Mouse (Mus musculus): Measurements from ENCODE around the gene Mast2. TPM values are rescaled to one million over a fixed set of nuclear protein-coding genes. Genes with fewer than 3 reads are reported as not detected.

Mast2 gene
- polyA plus RNA-seq, 1 experiment from 2014 or later: 36.5 TPM

DNA sequence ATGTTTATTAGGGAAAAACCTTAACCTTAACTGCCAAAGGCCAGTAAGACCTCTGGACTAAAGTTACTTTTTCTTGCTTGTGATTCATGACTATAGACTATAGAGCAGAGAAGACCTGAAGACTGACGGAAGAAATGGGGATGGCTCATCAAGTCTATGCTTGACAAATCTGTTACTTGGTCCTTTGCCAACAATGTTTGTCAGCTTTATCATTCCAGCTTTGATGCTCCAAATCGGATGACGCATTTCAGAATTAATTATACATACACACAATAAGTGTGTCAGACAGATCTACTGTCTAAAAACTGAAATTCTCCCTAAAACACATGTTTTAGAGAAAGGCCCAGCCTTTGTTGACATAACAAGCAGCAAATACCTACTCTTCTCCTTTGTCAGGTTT lies 134.7 kb downstream of the Mast2 start:
- H3K9me3 ChIP-seq (ENCODE audit: control insufficient read depth, low read length): no peaks in the 10 kb centered on the region
- H3K9ac ChIP-seq (ENCODE audit: low read length): no peak overlapping the region
- ATAC-seq (ENCODE audit: insufficient read depth, low FRiP score, low TSS enrichment) (no peak), DNase-seq (ENCODE audit: low spot score) (no peak)
- H3K4me1 ChIP-seq (ENCODE audit: control insufficient read depth, insufficient read depth, low read length): no peaks in the 10 kb centered on the region
- no peak overlapping the region for H3K4me3 ChIP-seq (ENCODE audit: low read depth, low read length)
- no peak overlapping the region for H3K4me2 ChIP-seq (ENCODE audit: low read depth)
- H3K27me3 ChIP-seq (ENCODE audit: control insufficient read depth, insufficient read depth, low read length): no peaks in the 10 kb centered on the region
- WGBS: over 99% methylated on average over 3 of the region's 3 CpGs
- H3K36me3 ChIP-seq (ENCODE audit: control insufficient read depth, insufficient read depth, low read length): peaks cover 3% of the 10 kb centered on the region
- H3K27ac ChIP-seq (ENCODE audit: low read depth, low read length): no peak overlapping the region

DNA sequence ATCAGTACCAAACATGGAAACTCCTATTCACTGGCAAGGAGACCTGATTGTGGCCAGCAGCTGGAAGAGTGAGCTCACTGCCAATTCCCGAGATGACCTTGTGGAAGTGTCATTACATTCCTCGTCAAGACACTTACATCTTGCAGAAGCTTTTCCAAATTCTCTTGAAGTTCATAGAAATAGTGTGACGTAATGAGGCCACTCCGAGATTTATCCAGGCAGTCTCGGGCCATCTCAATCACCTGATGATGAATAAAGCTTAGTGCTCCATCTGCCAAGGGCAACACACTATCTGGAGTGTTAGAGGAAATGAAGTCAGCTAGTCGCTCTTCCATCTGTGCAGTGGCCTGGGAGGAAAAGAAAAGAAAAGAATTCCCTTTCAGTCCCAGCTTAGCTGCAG lies 141.9 kb downstream of the Mast2 start:
- Histone ChIP-seq H3K4me3 (ENCODE audit: low read depth, low read length) (no peak overlapping the region), H3K4me1 (ENCODE audit: control insufficient read depth, insufficient read depth, low read length) (no peaks in the 10 kb centered on the region), H3K27me3 (ENCODE audit: control insufficient read depth, insufficient read depth, low read length) (no peaks in the 10 kb centered on the region), H3K36me3 (ENCODE audit: control insufficient read depth, insufficient read depth, low read length) (no peaks in the 10 kb centered on the region; the same call in none of the 2 replicates), H3K27ac (ENCODE audit: low read depth, low read length) (no peak overlapping the region), H3K9ac (ENCODE audit: low read length) (no peak overlapping the region), H3K4me2 (ENCODE audit: low read depth) (no peak overlapping the region), H3K9me3 (ENCODE audit: control insufficient read depth, low read length) (no peaks in the 10 kb centered on the region)
- whole genome bisulfite sequencing: 95% methylated on average over 6 of the region's 6 CpGs
- no peak for ATAC-seq (ENCODE audit: insufficient read depth, low FRiP score, low TSS enrichment)
- DNase-seq (ENCODE audit: low spot score): no peak

DNA sequence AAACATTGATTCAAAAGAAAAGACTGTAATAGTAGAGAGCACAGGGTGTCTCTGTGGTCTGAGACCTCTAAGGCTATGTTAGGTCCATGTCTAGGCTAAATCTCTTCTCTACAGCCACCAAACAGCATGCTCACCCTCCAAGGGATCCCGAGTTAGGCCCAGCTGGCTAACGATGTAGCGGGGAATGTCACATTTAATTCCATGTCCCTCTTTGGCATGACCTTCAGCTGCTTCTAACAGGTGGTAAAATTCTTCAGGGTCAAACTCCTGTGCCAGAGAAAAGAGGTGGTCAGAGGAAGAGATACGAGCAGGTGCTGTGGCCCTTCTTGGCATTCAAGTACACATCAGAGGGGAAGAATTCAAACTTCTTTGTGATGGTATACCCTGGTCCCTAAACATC lies 146.4 kb downstream of the Mast2 start:
- Histone ChIP-seq H3K4me2 (ENCODE audit: low read depth) (no peak overlapping the region), H3K27ac (ENCODE audit: low read depth, low read length) (no peak overlapping the region), H3K4me3 (ENCODE audit: low read depth, low read length) (no peak overlapping the region), H3K9ac (ENCODE audit: low read length) (no peak overlapping the region), H3K9me3 (ENCODE audit: control insufficient read depth, low read length) (no peaks in the 10 kb centered on the region), H3K36me3 (ENCODE audit: control insufficient read depth, insufficient read depth, low read length) (peaks cover 2% of the 10 kb centered on the region), H3K27me3 (ENCODE audit: control insufficient read depth, insufficient read depth, low read length) (no peaks in the 10 kb centered on the region), H3K4me1 (ENCODE audit: control insufficient read depth, insufficient read depth, low read length) (no peaks in the 10 kb centered on the region)
- ATAC-seq (ENCODE audit: insufficient read depth, low FRiP score, low TSS enrichment) (no peak), DNase-seq (ENCODE audit: low spot score) (no peak)
- 93% methylated on average over 4 of the region's 4 CpGs for WGBS

DNA sequence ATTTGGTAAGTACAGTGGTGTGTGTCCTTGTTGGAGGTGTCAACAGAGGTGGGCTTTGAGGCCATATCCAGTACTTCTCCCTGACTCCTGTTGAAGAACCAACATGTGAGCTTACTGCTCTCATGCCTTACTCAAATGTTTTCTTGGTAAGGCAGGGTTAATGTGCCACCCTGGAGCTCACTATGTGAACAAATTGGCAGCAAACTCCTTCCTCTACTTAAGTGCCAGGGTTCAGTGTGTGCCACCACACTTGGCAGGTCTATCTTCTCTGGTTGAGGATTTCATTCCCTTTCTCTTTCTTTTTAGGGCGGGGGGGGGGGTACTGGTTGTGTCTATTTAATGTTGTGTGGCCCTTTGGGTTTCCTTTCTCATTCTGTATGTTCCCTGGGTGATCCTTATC lies 159.4 kb downstream of the Mast2 start:
- Histone ChIP-seq H3K4me1 (ENCODE audit: control insufficient read depth, insufficient read depth, low read length) (no peaks in the 10 kb centered on the region), H3K4me2 (ENCODE audit: low read depth) (no peak overlapping the region), H3K27ac (ENCODE audit: low read depth, low read length) (no peak overlapping the region), H3K9ac (ENCODE audit: low read length) (no peak overlapping the region), H3K9me3 (ENCODE audit: control insufficient read depth, low read length) (no peaks in the 10 kb centered on the region), H3K36me3 (ENCODE audit: control insufficient read depth, insufficient read depth, low read length) (peaks cover 14% of the 10 kb centered on the region), H3K27me3 (ENCODE audit: control insufficient read depth, insufficient read depth, low read length) (no peaks in the 10 kb centered on the region), H3K4me3 (ENCODE audit: low read depth, low read length) (no peak overlapping the region)
- 14% methylated on average over 1 of the region's 1 CpGs for WGBS
- no peak for DNase-seq (ENCODE audit: low spot score)
- no peak for ATAC-seq (ENCODE audit: insufficient read depth, low FRiP score, low TSS enrichment)

DNA sequence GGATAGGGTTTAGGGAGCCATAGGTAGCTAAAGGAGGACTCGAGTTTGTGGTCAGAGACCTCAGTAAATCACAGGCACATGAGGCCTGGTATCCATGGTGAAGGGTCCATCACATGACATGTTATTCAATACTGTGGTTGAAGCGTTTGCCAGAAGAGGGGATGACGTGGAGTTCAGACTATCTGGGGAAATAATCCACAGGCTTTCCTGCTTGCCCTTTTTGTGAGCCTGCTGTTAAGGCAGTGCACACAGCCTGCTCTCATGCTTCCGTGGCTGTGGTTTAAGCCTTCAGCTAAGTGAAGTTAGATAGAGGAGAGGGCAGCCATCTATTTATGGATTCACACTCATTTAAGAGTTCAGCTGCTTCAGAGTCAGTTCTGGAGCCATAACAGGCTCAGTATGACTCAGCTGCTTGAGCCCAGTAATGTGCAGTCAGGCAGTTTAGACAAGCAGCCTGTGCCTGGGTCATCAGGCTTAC lies 163.1 kb downstream of the Mast2 start:
- H3K4me3 ChIP-seq (ENCODE audit: low read depth, low read length): no peak overlapping the region
- no peaks in the 10 kb centered on the region for H3K9me3 ChIP-seq (ENCODE audit: control insufficient read depth, low read length)
- ATAC-seq (ENCODE audit: insufficient read depth, low FRiP score, low TSS enrichment) (no peak), DNase-seq (ENCODE audit: low spot score) (no peak)
- no peaks in the 10 kb centered on the region for H3K4me1 ChIP-seq (ENCODE audit: control insufficient read depth, insufficient read depth, low read length)
- H3K9ac ChIP-seq (ENCODE audit: low read length): no peak overlapping the region
- H3K27ac ChIP-seq (ENCODE audit: low read depth, low read length): no peak overlapping the region
- WGBS: 78% methylated on average over 4 of the region's 4 CpGs
- H3K27me3 ChIP-seq (ENCODE audit: control insufficient read depth, insufficient read depth, low read length): no peaks in the 10 kb centered on the region
- peaks cover 7% of the 10 kb centered on the region; the same call in 1 of the 2 replicates for H3K36me3 ChIP-seq (ENCODE audit: control insufficient read depth, insufficient read depth, low read length)
- H3K4me2 ChIP-seq (ENCODE audit: low read depth): no peak overlapping the region

DNA sequence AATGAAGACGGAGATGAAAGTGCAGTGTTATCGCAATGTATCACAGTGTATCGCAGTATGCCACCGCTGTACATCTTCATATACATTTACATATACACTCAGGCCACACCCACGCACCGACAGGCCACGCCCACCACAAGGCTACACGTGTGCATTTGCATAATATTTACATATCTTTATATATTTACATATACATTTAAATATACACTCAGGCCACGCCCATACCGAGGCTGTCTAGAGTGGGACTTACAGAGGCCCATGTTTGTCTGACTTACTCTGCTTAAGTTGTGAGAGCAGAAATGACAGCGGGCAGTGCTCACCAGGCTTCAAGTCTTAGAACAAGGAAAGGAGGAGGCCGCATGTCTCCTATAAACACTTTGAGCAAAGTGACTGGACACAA lies 170.7 kb downstream of the Mast2 start:
- ATAC-seq (ENCODE audit: insufficient read depth, low FRiP score, low TSS enrichment) (no peak), DNase-seq (ENCODE audit: low spot score) (no peak)
- Histone ChIP-seq H3K9me3 (ENCODE audit: control insufficient read depth, low read length) (no peaks in the 10 kb centered on the region), H3K27me3 (ENCODE audit: control insufficient read depth, insufficient read depth, low read length) (no peaks in the 10 kb centered on the region), H3K4me2 (ENCODE audit: low read depth) (no peak overlapping the region), H3K4me1 (ENCODE audit: control insufficient read depth, insufficient read depth, low read length) (no peaks in the 10 kb centered on the region), H3K36me3 (ENCODE audit: control insufficient read depth, insufficient read depth, low read length) (peaks cover 13% of the 10 kb centered on the region; the same call in 1 of the 2 replicates), H3K9ac (ENCODE audit: low read length) (no peak overlapping the region), H3K4me3 (ENCODE audit: low read depth, low read length) (no peak overlapping the region), H3K27ac (ENCODE audit: low read depth, low read length) (no peak overlapping the region)
- 87% methylated on average over 12 of the region's 12 CpGs for WGBS

DNA sequence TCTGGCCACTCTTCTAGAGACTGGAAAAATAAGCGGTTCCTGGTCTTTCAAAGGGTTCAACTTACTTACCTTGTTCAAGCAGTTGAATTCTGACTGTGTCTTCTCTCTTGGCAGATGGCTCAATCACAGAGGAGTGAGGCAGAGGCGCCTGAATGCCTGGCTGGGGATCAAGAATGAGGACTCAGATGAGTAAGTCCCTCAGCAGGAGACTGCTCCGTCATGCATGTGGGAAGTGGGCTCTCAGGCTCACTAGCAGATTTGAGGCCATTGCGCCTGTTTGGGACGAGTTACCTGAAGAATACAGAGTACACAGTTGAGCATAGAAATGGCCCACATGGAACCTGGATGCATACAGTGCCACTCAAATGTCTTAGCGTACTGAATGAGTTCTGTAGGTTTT lies 172.4 kb downstream of the Mast2 start:
- 88% methylated on average over 6 of the region's 6 CpGs for WGBS
- H3K27ac ChIP-seq (ENCODE audit: low read depth, low read length): no peak overlapping the region
- peaks cover 18% of the 10 kb centered on the region for H3K36me3 ChIP-seq (ENCODE audit: control insufficient read depth, insufficient read depth, low read length)
- H3K4me3 ChIP-seq (ENCODE audit: low read depth, low read length): no peak overlapping the region
- no peak for DNase-seq (ENCODE audit: low spot score)
- ATAC-seq (ENCODE audit: insufficient read depth, low FRiP score, low TSS enrichment): no peak
- H3K9ac ChIP-seq (ENCODE audit: low read length): no peak overlapping the region
- no peak overlapping the region for H3K4me2 ChIP-seq (ENCODE audit: low read depth)
- no peaks in the 10 kb centered on the region for H3K4me1 ChIP-seq (ENCODE audit: control insufficient read depth, insufficient read depth, low read length)
- no peaks in the 10 kb centered on the region for H3K9me3 ChIP-seq (ENCODE audit: control insufficient read depth, low read length)
- no peaks in the 10 kb centered on the region for H3K27me3 ChIP-seq (ENCODE audit: control insufficient read depth, insufficient read depth, low read length)

DNA sequence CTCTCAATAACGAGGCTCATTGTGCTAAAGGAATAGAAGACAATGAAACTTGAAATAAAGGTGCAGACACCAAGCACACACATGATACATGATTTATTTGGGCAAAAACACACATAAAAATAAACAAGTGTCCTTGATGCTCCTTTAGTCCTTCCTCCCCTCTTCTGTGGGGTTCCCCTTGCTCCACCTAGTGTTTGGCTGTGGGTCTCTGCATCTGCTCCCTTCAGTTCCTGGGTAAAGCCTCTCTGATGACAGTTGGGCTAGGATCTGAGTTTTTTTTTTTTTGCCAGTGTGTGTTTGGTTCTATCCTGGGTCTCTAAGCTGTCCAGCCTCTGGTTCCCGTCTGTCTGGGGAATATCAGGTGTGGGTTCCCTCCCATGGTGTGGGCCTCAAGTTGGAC lies 181.8 kb downstream of the Mast2 start:
- no peak for ATAC-seq (ENCODE audit: insufficient read depth, low FRiP score, low TSS enrichment)
- no peak overlapping the region for H3K9ac ChIP-seq (ENCODE audit: low read length)
- no peak overlapping the region for H3K4me3 ChIP-seq (ENCODE audit: low read depth, low read length)
- DNase-seq (ENCODE audit: low spot score): no peak
- H3K9me3 ChIP-seq (ENCODE audit: control insufficient read depth, low read length): no peaks in the 10 kb centered on the region
- no peak overlapping the region for H3K4me2 ChIP-seq (ENCODE audit: low read depth)
- H3K27ac ChIP-seq (ENCODE audit: low read depth, low read length): no peak overlapping the region
- peaks cover 4% of the 10 kb centered on the region; the same call in 1 of the 2 replicates for H3K36me3 ChIP-seq (ENCODE audit: control insufficient read depth, insufficient read depth, low read length)
- H3K27me3 ChIP-seq (ENCODE audit: control insufficient read depth, insufficient read depth, low read length): no peaks in the 10 kb centered on the region
- H3K4me1 ChIP-seq (ENCODE audit: control insufficient read depth, insufficient read depth, low read length): no peaks in the 10 kb centered on the region
- 87% methylated on average over 2 of the region's 2 CpGs for WGBS

DNA sequence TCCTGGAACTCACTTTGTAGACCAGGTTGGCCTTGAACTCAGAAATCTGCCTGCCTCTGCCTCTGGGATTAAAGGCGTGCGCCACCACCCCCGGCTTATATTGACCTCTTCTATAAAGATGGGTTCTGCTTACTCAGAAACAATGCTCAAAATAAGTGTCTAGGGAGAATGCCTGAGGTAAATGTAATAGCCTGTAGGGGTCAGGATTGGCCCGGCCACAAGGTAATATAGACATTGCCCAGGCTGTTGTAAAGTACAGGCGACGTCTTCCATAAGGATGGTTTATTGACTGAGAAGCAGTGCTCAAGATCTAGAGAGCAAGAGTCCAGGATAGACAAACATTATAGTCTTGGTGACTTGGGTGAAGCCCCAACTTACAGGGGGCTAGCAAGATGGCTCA lies 195.8 kb downstream of the Mast2 start:
- no peak overlapping the region for H3K27ac ChIP-seq (ENCODE audit: low read depth, low read length)
- H3K4me1 ChIP-seq (ENCODE audit: control insufficient read depth, insufficient read depth, low read length): no peaks in the 10 kb centered on the region
- DNase-seq (ENCODE audit: low spot score) (no peak), ATAC-seq (ENCODE audit: insufficient read depth, low FRiP score, low TSS enrichment) (no peak)
- WGBS: 96% methylated on average over 6 of the region's 6 CpGs
- H3K27me3 ChIP-seq (ENCODE audit: control insufficient read depth, insufficient read depth, low read length): no peaks in the 10 kb centered on the region
- no peak overlapping the region for H3K4me3 ChIP-seq (ENCODE audit: low read depth, low read length)
- no peak overlapping the region for H3K9ac ChIP-seq (ENCODE audit: low read length)
- H3K9me3 ChIP-seq (ENCODE audit: control insufficient read depth, low read length): no peaks in the 10 kb centered on the region
- H3K36me3 ChIP-seq (ENCODE audit: control insufficient read depth, insufficient read depth, low read length): peaks cover 7% of the 10 kb centered on the region
- H3K4me2 ChIP-seq (ENCODE audit: low read depth): no peak overlapping the region
